Mouse (Mus musculus) limb, embryonic 12.5 days (tissue): ENCODE measurements around the gene Pigp. TPM values are rescaled to one million over a fixed set of nuclear protein-coding genes. Genes with fewer than 3 reads are reported as not detected.

ENCODE experiments used
- ATAC-seq: fragments of 200-750 bp; cut with Nextera tagmentation; 2 replicates; pipeline ENCODE4 v1.8.0; 2017; ENCODE audit warnings: low read depth, moderate TSS enrichment; ENCODE audit not compliant: insufficient number of reproducible peaks, insufficient read depth, low FRiP score, low TSS enrichment
- H3K27ac ChIP-seq: fragments of 300-500 bp; sonication (generic); 2 replicates; pipeline ENCODE4 v1.5.1; 2016; ENCODE audit warnings: mild to moderate bottlenecking, moderate library complexity
- H3K27me3 ChIP-seq: fragments of 300-500 bp; sonication (generic); 2 replicates; pipeline ENCODE4 v1.6.1; 2016; ENCODE audit warnings: mild to moderate bottlenecking, moderate library complexity
- H3K36me3 ChIP-seq: fragments of 300-500 bp; sonication (generic); 2 replicates; pipeline ENCODE4 v1.6.1; 2016; ENCODE audit warnings: mild to moderate bottlenecking, moderate library complexity
- H3K4me1 ChIP-seq: fragments of 300-500 bp; sonication (generic); replicated peaks from 2 replicates; pipeline ENCODE4 v1.6.1; 2016
- H3K4me2 ChIP-seq: fragments of 300-500 bp; sonication (generic); 2 replicates; pipeline ENCODE4 v1.6.1; 2016; ENCODE audit warnings: mild to moderate bottlenecking, moderate library complexity
- H3K4me3 ChIP-seq: fragments of 300-500 bp; sonication (generic); replicated peaks from 2 replicates; pipeline ENCODE4 v1.5.1; 2016; ENCODE audit warnings: mild to moderate bottlenecking
- H3K9ac ChIP-seq: fragments of 300-500 bp; sonication (generic); replicated peaks from 2 replicates; pipeline ENCODE4 v1.6.1; 2016; ENCODE audit warnings: mild to moderate bottlenecking, moderate library complexity
- H3K9me3 ChIP-seq: fragments of 300-500 bp; sonication (generic); 2 replicates; pipeline ENCODE4 v1.6.1; 2016; ENCODE audit warnings: mild to moderate bottlenecking, moderate library complexity
- WGBS: fragments of 180-500 bp; shearing (Covaris S2); methylation state at CpG from one replicate; pipeline ENCODE4 v1.1.7; 2016; 5-methylcytosine and 5-hydroxymethylcytosine counted together
- polyA plus RNA-seq: library from polyadenylated mRNA; unstranded; fragments of >200 nt; fragmentation: Nextera tagmentation; extraction: Ambion mirVana; gene quantifications from 2 replicates; pipeline ENCODE4 v1.2.1, GENCODE M21; 2016

Pigp gene
- polyA plus RNA-seq, 1 experiment from 2014 or later: 101 TPM

DNA sequence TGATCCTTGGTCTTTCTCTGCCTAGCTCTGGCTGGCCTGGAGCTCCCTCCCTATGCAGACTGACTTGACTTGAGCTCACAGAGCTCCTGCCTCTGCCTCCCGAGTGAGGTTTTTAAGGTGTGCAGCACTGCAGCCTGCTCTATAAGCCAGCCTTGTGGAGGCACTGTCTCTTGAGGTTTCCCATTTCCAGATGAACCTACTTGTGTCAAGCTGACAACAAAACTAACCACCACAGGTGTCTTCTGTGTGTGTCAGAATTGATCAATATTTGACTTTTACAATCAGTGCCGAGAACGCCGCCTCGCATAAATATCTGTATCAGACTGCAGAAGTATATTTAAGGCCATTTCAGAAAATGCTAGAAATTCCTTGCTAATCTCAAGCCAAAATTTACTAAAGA is 57.0 kb downstream of the Pigp start:
- Histone ChIP-seq H3K27me3 (peaks cover 6% of the 10 kb centered on the region), H3K9me3 (no peaks in the 10 kb centered on the region), H3K4me3 (no peak overlapping the region), H3K27ac (no peak overlapping the region), H3K36me3 (no peaks in the 10 kb centered on the region), H3K4me2 (no peak overlapping the region), H3K4me1 (peaks cover 3% of the 10 kb centered on the region; the same call in 1 of the 2 replicates), H3K9ac (no peak overlapping the region)
- WGBS: 94% methylated on average over 5 of the region's 5 CpGs
- ATAC-seq: no peak

DNA sequence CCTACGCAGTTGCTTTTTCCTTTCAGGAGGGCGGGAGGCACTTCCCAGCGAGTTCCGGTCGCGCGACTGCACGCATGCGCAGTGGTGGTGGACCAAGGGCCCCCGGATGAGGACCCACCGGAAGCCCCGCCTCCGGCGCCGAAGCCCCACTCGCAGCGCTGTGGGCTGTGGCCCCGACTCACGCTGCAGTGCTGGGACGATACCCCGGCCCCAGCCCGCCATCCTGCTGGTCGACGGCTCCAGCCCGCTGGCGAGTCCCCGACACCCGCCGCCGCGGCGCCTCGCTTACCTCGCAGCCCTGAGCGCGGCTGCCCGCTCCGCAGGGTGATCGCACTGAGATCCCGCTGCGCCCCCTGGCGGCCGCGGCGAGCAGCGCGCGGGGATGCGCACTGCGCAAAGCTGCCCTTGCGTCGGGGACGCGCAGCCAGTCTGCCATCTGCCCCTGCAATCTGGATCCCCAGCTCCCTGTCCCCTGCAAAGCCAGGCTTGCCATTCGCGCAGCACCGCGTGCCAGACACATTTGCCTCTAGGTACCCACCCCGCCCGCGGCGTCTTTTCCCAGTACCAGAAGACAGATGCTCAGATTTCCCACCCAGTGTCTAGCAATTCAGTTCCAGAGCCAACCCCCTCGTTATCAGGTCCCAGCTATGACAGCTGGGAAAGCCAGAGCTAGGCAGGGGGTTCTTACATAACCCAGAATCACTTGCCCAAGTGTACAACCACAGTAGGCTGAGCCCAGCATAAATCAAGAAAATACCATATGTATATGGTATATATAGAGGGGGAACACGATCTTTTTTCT is 58.2 kb downstream of the Pigp start, which contains the start of gene Hlcs:
Hlcs (minus strand) TSS at position 343 of the 802 bp plus-strand sequence.
- Histone ChIP-seq H3K27ac (peak within 1 kb of the TSS; percentile 99), H3K4me1 (peaks cover 3% of the 10 kb centered on the region; the same call in 1 of the 2 replicates), H3K4me3 (peak within 1 kb of the TSS; percentile 63), H3K4me2 (peak within 1 kb of the TSS; percentile 82), H3K36me3 (no peaks in the 10 kb centered on the region), H3K9me3 (no peaks in the 10 kb centered on the region), H3K9ac (peak within 1 kb of the TSS; percentile 89), H3K27me3 (peaks cover 6% of the 10 kb centered on the region)
- WGBS: under 1% methylated on average over 64 of the region's 64 CpGs
- peak; percentile 88 for ATAC-seq

GRCm38 (mm10) chr16:94312663-94313228 is 58.9 kb downstream of the Pigp start:
- under 1% methylated on average over 20 of the region's 20 CpGs for WGBS
- peaks cover 6% of the 10 kb centered on the region for H3K27me3 ChIP-seq
- peak; percentile 86 for ATAC-seq

GRCm38 (mm10) chr16:94311931-94312330 is 59.7 kb downstream of the Pigp start:
- Histone ChIP-seq H3K4me1 (peaks cover 14% of the 10 kb centered on the region; the same call in 1 of the 2 replicates), H3K27me3 (peaks cover 6% of the 10 kb centered on the region), H3K27ac (no peak overlapping the region), H3K36me3 (no peaks in the 10 kb centered on the region), H3K9me3 (no peaks in the 10 kb centered on the region), H3K4me3 (peak overlapping the region; percentile 63), H3K4me2 (peak overlapping the region; percentile 82), H3K9ac (no peak overlapping the region)
- no peak for ATAC-seq
- 79% methylated on average over 4 of the region's 4 CpGs for WGBS

More at GRCm38 (mm10) chr16:94312663-94313228, 58.9 kb downstream of the Pigp start:
- H3K4me1 ChIP-seq: peaks cover 9% of the 10 kb centered on the region; the same call in 1 of the 2 replicates
- no peaks in the 10 kb centered on the region for H3K9me3 ChIP-seq
- H3K36me3 ChIP-seq: no peaks in the 10 kb centered on the region
- peak overlapping the region; percentile 82 for H3K4me2 ChIP-seq
- H3K27ac ChIP-seq: peak overlapping the region; percentile 99
- peak overlapping the region; percentile 63 for H3K4me3 ChIP-seq
- H3K9ac ChIP-seq: peak overlapping the region; percentile 59

DNA sequence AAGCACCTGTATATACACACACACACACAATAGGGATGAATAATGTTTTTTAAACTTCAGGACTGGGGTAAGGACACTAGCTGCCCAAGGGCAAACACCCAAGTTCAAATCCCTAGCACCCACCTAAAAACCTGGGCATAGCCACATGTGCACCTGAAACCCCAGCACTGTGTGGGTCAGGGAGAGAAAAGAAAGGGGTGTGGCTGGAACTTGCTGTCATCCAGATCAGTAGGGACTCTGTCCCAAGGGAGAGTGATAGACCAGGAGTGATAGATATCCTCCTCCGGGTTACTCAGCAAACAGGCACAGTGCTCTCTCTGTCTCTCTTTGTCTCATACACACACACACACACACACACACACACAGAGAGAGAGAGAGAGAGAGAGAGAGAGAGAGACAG is 60.2 kb downstream of the Pigp start:
- no peaks in the 10 kb centered on the region for H3K9me3 ChIP-seq
- H3K27me3 ChIP-seq: peaks cover 6% of the 10 kb centered on the region
- no peak overlapping the region for H3K27ac ChIP-seq
- H3K4me1 ChIP-seq: peaks cover 14% of the 10 kb centered on the region; the same call in 1 of the 2 replicates
- no peak overlapping the region for H3K4me3 ChIP-seq
- 85% methylated on average over 1 of the region's 1 CpGs for WGBS
- no peak for ATAC-seq
- H3K9ac ChIP-seq: no peak overlapping the region
- no peaks in the 10 kb centered on the region for H3K36me3 ChIP-seq
- no peak overlapping the region for H3K4me2 ChIP-seq

GRCm38 (mm10) chr16:94309025-94309424 is 62.6 kb downstream of the Pigp start:
- H3K9ac ChIP-seq: no peak overlapping the region
- peaks cover under 1% of the 10 kb centered on the region; the same call in 1 of the 2 replicates for H3K27me3 ChIP-seq
- no peak overlapping the region for H3K4me3 ChIP-seq
- peaks cover 8% of the 10 kb centered on the region; the same call in 1 of the 2 replicates for H3K9me3 ChIP-seq
- 89% methylated on average over 4 of the region's 4 CpGs for WGBS
- H3K27ac ChIP-seq: no peak overlapping the region
- H3K4me2 ChIP-seq: no peak overlapping the region
- peaks cover 14% of the 10 kb centered on the region; the same call in 1 of the 2 replicates for H3K4me1 ChIP-seq
- no peaks in the 10 kb centered on the region for H3K36me3 ChIP-seq
- no peak for ATAC-seq

Other genes with a start within 250 kb of the Pigp start
- gene Hlcs, start 58.3 kb downstream of the Pigp start, polyA plus RNA-seq: 11.5 and 11.9 TPM in 2 replicates
- gene Ripply3, start 43.4 kb downstream of the Pigp start, polyA plus RNA-seq: 3.7 and 4.3 TPM in 2 replicates
- 334 and 339 TPM in 2 replicates for gene Ttc3, start 1.2 kb downstream of the Pigp start, polyA plus RNA-seq
- gene Vps26c, start 155.0 kb upstream of the Pigp start, polyA plus RNA-seq: 52.4 and 61.7 TPM in 2 replicates
- 9.8 and 11.6 TPM in 2 replicates for gene Dyrk1a, start 198.2 kb upstream of the Pigp start, polyA plus RNA-seq